ENCODE assay signal across 27 mouse cellular contexts in genomic region chr11:106390757-106391156, GRCm38 (mm10). TPM values are rescaled to one million over a fixed set of nuclear protein-coding genes. Genes with fewer than 3 reads are reported as not detected.
DNase-seq lines count a peak whose midpoint lies in the region; ATAC-seq and TF ChIP-seq lines count a peak whose summit lies in the region.
"Had no signal": no experiment of that assay in that cellular context is flagged by ENCODE, and none has a peak within 500 bp of the region (broad histone marks: within the 10 kb centered on the region; RNA-seq: fewer than 3 reads in every experiment).

No protein-coding gene starts in this region.

- DNase-seq in heart, postnatal 14 days = no peak
- DNase-seq in lung, adult 18-20 months = peak; percentile 52 to 69
- DNase-seq in lung, adult 2 months = no peak
- DNase-seq in lung, postnatal 4 days = peak; percentile 51 to 69
- DNase-seq in thymus, postnatal 0 days (ENCODE audit: low spot score) = no peak
- no peak for DNase-seq in embryonic facial prominence, embryonic 10.5 days (ENCODE audit: low spot score)
- DNase-seq: adrenal gland, postnatal 36 days; cerebellum, adult 18-20 months; cerebellum, postnatal 14 days; layer of hippocampus, adult 9-11 months; liver, embryonic 13.5 days; right cerebral cortex, adult 18-20 months had no signal

- WGBS in heart, embryonic 16.5 days = 40% methylated on average over 3 of the region's 3 CpGs
- WGBS in lung, adult 2 months = 20% methylated on average over 3 of the region's 3 CpGs
- 20% methylated on average over 3 of the region's 3 CpGs for WGBS in lung, embryonic 16.5 days
- WGBS in embryonic facial prominence, embryonic 10.5 days = 73% methylated on average over 3 of the region's 3 CpGs

- ATAC-seq in heart, embryonic 16.5 days (replicated peaks; ENCODE audit: extremely low read depth, insufficient read depth, low FRiP score) = no peak
- ATAC-seq in lung, embryonic 16.5 days (ENCODE audit: low read depth) = no peak
- ATAC-seq: inflammation-experienced regulatory T-cells, adult 6 months; midbrain, embryonic 16.5 days had no signal

- TF ChIP-seq POLR2A in lung, adult 2 months (IDR thresholded peaks at IDR 0.05; ENCODE audit: borderline replicate concordance, extremely low read depth, low read depth, low read length) = no peak

- H3K4me3 ChIP-seq in heart, embryonic 16.5 days (ENCODE audit: low read length) = no peak overlapping the region
- H3K4me3 ChIP-seq in lung, adult 2 months (replicated peaks; ENCODE audit: extremely low read depth, low read depth, low read length) = no peak overlapping the region
- H3K4me3 ChIP-seq in lung, embryonic 16.5 days (ENCODE audit: low read length) = no peak overlapping the region
- no peak overlapping the region for H3K4me3 ChIP-seq in embryonic facial prominence, embryonic 10.5 days
- H3K4me3 ChIP-seq: embryonic facial prominence, embryonic 12.5 days; forebrain, embryonic 12.5 days; hindbrain, embryonic 13.5 days; liver, embryonic 13.5 days; midbrain, embryonic 10.5 days had no signal

- H3K9me3 ChIP-seq in heart, embryonic 16.5 days (replicated peaks; ENCODE audit: control insufficient read depth, low read length) = no peaks in the 10 kb centered on the region
- no peaks in the 10 kb centered on the region for H3K9me3 ChIP-seq in lung, embryonic 16.5 days (ENCODE audit: control insufficient read depth, low read length)
- H3K9me3 ChIP-seq in embryonic facial prominence, embryonic 10.5 days = no peaks in the 10 kb centered on the region
- H3K9me3 ChIP-seq: embryonic facial prominence, embryonic 12.5 days; forebrain, embryonic 12.5 days; hindbrain, embryonic 13.5 days; liver, embryonic 13.5 days; midbrain, embryonic 10.5 days had no signal

- intact Hi-C loops in heart, postnatal 14 days (cut with DNase I) = no loop called here

- H3K27me3 ChIP-seq in heart, embryonic 16.5 days (ENCODE audit: control insufficient read depth, insufficient read depth, low read length) = no peaks in the 10 kb centered on the region
- H3K27me3 ChIP-seq in lung, embryonic 16.5 days (ENCODE audit: control insufficient read depth, insufficient read depth, low read depth, low read length) = no peaks in the 10 kb centered on the region
- no peaks in the 10 kb centered on the region for H3K27me3 ChIP-seq in embryonic facial prominence, embryonic 10.5 days (replicated peaks; ENCODE audit: low read depth, poor library complexity, severe bottlenecking)
- H3K27me3 ChIP-seq: embryonic facial prominence, embryonic 12.5 days; forebrain, embryonic 12.5 days; hindbrain, embryonic 13.5 days; liver, embryonic 13.5 days had no signal

- H3K4me1 ChIP-seq in heart, embryonic 16.5 days (ENCODE audit: control insufficient read depth, insufficient read depth, low read length) = peaks cover 9% of the 10 kb centered on the region
- H3K4me1 ChIP-seq in lung, adult 2 months (ENCODE audit: control insufficient read depth, insufficient read depth, low read length) = peaks cover 16% of the 10 kb centered on the region
- peaks cover 16% of the 10 kb centered on the region for H3K4me1 ChIP-seq in lung, embryonic 16.5 days (replicated peaks; ENCODE audit: control insufficient read depth, insufficient read depth, low read length)
- peaks cover 18% of the 10 kb centered on the region for H3K4me1 ChIP-seq in embryonic facial prominence, embryonic 10.5 days
- H3K4me1 ChIP-seq: forebrain, embryonic 12.5 days; hindbrain, embryonic 13.5 days; midbrain, embryonic 10.5 days had no signal

- no peak overlapping the region for H3K9ac ChIP-seq in heart, embryonic 16.5 days (ENCODE audit: low read length)
- no peak overlapping the region for H3K9ac ChIP-seq in lung, embryonic 16.5 days (ENCODE audit: low read length)
- H3K9ac ChIP-seq: embryonic facial prominence, embryonic 12.5 days; forebrain, embryonic 12.5 days; hindbrain, embryonic 13.5 days; liver, embryonic 13.5 days had no signal

- H3K27ac ChIP-seq in heart, embryonic 16.5 days (ENCODE audit: low read length) = 0 out of 2 replicates have a peak overlapping the region, but pooled peaks have one; percentile 6
- H3K27ac ChIP-seq in lung, embryonic 16.5 days (ENCODE audit: low read length) = peak overlapping the region; percentile 29; the same call in 1 of the 2 replicates
- H3K27ac ChIP-seq in embryonic facial prominence, embryonic 10.5 days (replicated peaks) = no peak overlapping the region
- H3K27ac ChIP-seq: embryonic facial prominence, embryonic 12.5 days; forebrain, embryonic 12.5 days; hindbrain, embryonic 13.5 days; liver, embryonic 13.5 days; macrophage; midbrain, embryonic 10.5 days had no signal

- H3K4me2 ChIP-seq in heart, embryonic 16.5 days (ENCODE audit: low read depth, low read length) = no peak overlapping the region
- no peak overlapping the region for H3K4me2 ChIP-seq in lung, embryonic 16.5 days (ENCODE audit: low read depth, low read length)
- H3K4me2 ChIP-seq: embryonic facial prominence, embryonic 12.5 days; forebrain, embryonic 12.5 days; heart, embryonic 11.5 days; hindbrain, embryonic 13.5 days; liver, embryonic 13.5 days had no signal

- no peak for TF ChIP-seq CTCF in lung, adult 2 months (IDR thresholded peaks at IDR 0.05; ENCODE audit: insufficient read depth, low read length)

- H3K36me3 ChIP-seq in heart, embryonic 16.5 days (ENCODE audit: control insufficient read depth, insufficient read depth) = no peaks in the 10 kb centered on the region
- no peaks in the 10 kb centered on the region for H3K36me3 ChIP-seq in lung, embryonic 16.5 days (ENCODE audit: control insufficient read depth, insufficient read depth, low read length)
- no peaks in the 10 kb centered on the region for H3K36me3 ChIP-seq in embryonic facial prominence, embryonic 10.5 days (replicated peaks)
- H3K36me3 ChIP-seq: embryonic facial prominence, embryonic 12.5 days; forebrain, embryonic 12.5 days; liver, embryonic 13.5 days; midbrain, embryonic 10.5 days had no signal

RNA-seq across cellular contexts. Expression of gene Icam2, which starts 2.9 kb away (rescaled TPM):
- 107 and 109 TPM in 2 replicates for polyA plus RNA-seq in heart, embryonic 16.5 days (2015; fragmentation: Nextera tagmentation; extraction: Ambion mirVana)
- total RNA-seq in heart, postnatal 14 days (2021) = 10 to 100 TPM; 44.1 to 44.7 TPM
- 294 and 318 TPM in 2 replicates for polyA plus RNA-seq in lung, adult 2 months (2012; rRNA removed)
- 108 and 126 TPM in 2 replicates for polyA plus RNA-seq in lung, embryonic 16.5 days (2015; fragmentation: Nextera tagmentation; extraction: Ambion mirVana)
- polyA plus RNA-seq in thymus, postnatal 0 days (2015; fragmentation: Nextera tagmentation; extraction: Ambion mirVana) = 123 and 124 TPM in 2 replicates
- polyA plus RNA-seq in embryonic facial prominence, embryonic 10.5 days (2016; fragmentation: Nextera tagmentation; extraction: Ambion mirVana) = 16.9 and 20.6 TPM in 2 replicates

RNA-seq across cellular contexts. Expression of gene Prr29, which starts 25.5 kb away (rescaled TPM):
- polyA plus RNA-seq in heart, embryonic 16.5 days (2015; fragmentation: Nextera tagmentation; extraction: Ambion mirVana) = 1.00 and 1.0 TPM in 2 replicates
- total RNA-seq in heart, postnatal 14 days (2021) = 1 to 10 TPM; 1.0 to 1.7 TPM
- polyA plus RNA-seq in lung, adult 2 months (2012; rRNA removed) = 27.3 and 30.4 TPM in 2 replicates
- polyA plus RNA-seq in lung, embryonic 16.5 days (2015; fragmentation: Nextera tagmentation; extraction: Ambion mirVana) = 2.0 and 4.4 TPM in 2 replicates
- 31.2 and 33.1 TPM in 2 replicates for polyA plus RNA-seq in thymus, postnatal 0 days (2015; fragmentation: Nextera tagmentation; extraction: Ambion mirVana)
- not detected in 2 replicates for polyA plus RNA-seq in embryonic facial prominence, embryonic 10.5 days (2016; fragmentation: Nextera tagmentation; extraction: Ambion mirVana)
- total RNA-seq: adrenal gland, adult 18-20 months; adrenal gland, postnatal 36 days; ES-E14; left cerebral cortex, adult 18-20 months; left cerebral cortex, postnatal 36 days had no signal
- polyA plus RNA-seq: embryonic facial prominence, embryonic 12.5 days; forebrain, embryonic 12.5 days; hindbrain, embryonic 13.5 days; liver, embryonic 13.5 days; macrophage; midbrain, embryonic 16.5 days; neural tube, embryonic 14.5 days had no signal

RNA-seq across cellular contexts. Expression of gene Scn4a, which starts 37.7 kb away (rescaled TPM):
- 0.09 and 0.36 TPM in 2 replicates for polyA plus RNA-seq in heart, embryonic 16.5 days (2015; fragmentation: Nextera tagmentation; extraction: Ambion mirVana)
- 1 to 10 TPM; 6.8 to 7.9 TPM for total RNA-seq in heart, postnatal 14 days (2021)
- 1.1 and 4.2 TPM in 2 replicates for polyA plus RNA-seq in lung, adult 2 months (2012; rRNA removed)
- 0.03 and 0.06 TPM in 2 replicates for polyA plus RNA-seq in lung, embryonic 16.5 days (2015; fragmentation: Nextera tagmentation; extraction: Ambion mirVana)
- 0.04 TPM in 1 of 2 replicates, not detected in the other for polyA plus RNA-seq in thymus, postnatal 0 days (2015; fragmentation: Nextera tagmentation; extraction: Ambion mirVana)
- polyA plus RNA-seq in embryonic facial prominence, embryonic 10.5 days (2016; fragmentation: Nextera tagmentation; extraction: Ambion mirVana) = 0.04 and 0.10 TPM in 2 replicates
- total RNA-seq: left cerebral cortex, adult 18-20 months; left cerebral cortex, postnatal 36 days had no signal
- polyA plus RNA-seq: midbrain, embryonic 16.5 days; neural tube, embryonic 14.5 days had no signal

Comparison
In these comparisons a context has a peak if more than half of its experiments do, and no peak if none do; other contexts are left out.
1. DNase-seq: peak in lung, adult 18-20 months (2 of 2) and lung, postnatal 4 days (2 of 2); none in heart, postnatal 14 days (0 of 2), lung, adult 2 months (single experiment), thymus, postnatal 0 days (single experiment) and embryonic facial prominence, embryonic 10.5 days (single experiment).